Mouse (Mus musculus) ES-Bruce4 (cell line): ENCODE measurements around the gene Cdrt4.

Source experiments
- CTCF ChIP-seq: IDR thresholded peaks from one replicate; pipeline ENCODE4 v1.8.1; 2011; ENCODE audit warnings: low read depth, low read length
- POLR2A ChIP-seq: IDR thresholded peaks from one replicate; pipeline ENCODE4 v1.8.1; 2011; ENCODE audit warnings: low read length; ENCODE audit not compliant: insufficient read depth

- TF ChIP-seq CTCF (no peak), POLR2A (no peak)
These were observed 78.2 kb downstream of the Cdrt4 start for GRCm38 (mm10) chr11:63029148-63029714.
